Mouse (Mus musculus): ENCODE data around the gene Fam19a2. TPM values are rescaled to one million over a fixed set of nuclear protein-coding genes. Genes with fewer than 3 reads are reported as not detected.

Gene Fam19a2
- polyA plus RNA-seq, 2 experiments: 3.0 to 3.2 TPM

DNA sequence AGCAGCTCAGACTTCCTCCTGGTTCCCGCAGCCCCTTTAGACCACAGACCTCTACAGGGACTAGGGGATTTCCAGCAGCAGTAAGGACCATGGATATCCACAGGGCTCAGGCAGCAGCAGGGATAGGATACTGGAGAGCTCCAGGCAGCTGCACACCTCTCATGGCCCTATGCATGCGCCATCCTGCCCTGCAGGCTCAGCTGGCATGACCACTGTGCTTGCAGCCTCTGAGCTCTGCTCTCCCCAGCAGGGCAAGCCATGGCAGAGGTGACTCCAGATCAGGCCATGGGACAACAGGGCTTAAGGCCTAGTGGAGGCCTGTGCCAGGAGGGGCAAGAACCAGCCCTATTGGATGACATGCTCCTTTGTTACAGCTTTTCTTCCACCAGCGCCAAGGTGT lies 137.4 kb downstream of the Fam19a2 start:
- ATAC-seq (ENCODE audit: low FRiP score, low read depth) (no peak), DNase-seq (ENCODE audit: low spot score) (no peak)
- no peak overlapping the region for H3K9ac ChIP-seq (ENCODE audit: low read depth, low read length, severe bottlenecking)
- H3K27me3 ChIP-seq (ENCODE audit: control insufficient read depth, insufficient read depth, low read length): no peaks in the 10 kb centered on the region
- H3K4me3 ChIP-seq (replicated peaks; ENCODE audit: low read length): no peak overlapping the region
- H3K9me3 ChIP-seq (ENCODE audit: control insufficient read depth, low read length): peaks cover 5% of the 10 kb centered on the region; the same call in 1 of the 2 replicates
- no peak for TF ChIP-seq POLR2A (IDR thresholded peaks at IDR 0.05; ENCODE audit: borderline replicate concordance, extremely low read depth, insufficient read depth, insufficient read length)
- no peaks in the 10 kb centered on the region for H3K36me3 ChIP-seq (ENCODE audit: control insufficient read depth, insufficient read depth, low read length)
- 89% methylated on average over 3 of the region's 3 CpGs for WGBS
- no peaks in the 10 kb centered on the region for H3K4me1 ChIP-seq (ENCODE audit: control insufficient read depth, insufficient read depth, low read length)
- no peak overlapping the region for H3K4me2 ChIP-seq (replicated peaks; ENCODE audit: low read depth, low read length, severe bottlenecking)
- H3K27ac ChIP-seq (replicated peaks; ENCODE audit: low read depth, low read length): no peak overlapping the region

DNA sequence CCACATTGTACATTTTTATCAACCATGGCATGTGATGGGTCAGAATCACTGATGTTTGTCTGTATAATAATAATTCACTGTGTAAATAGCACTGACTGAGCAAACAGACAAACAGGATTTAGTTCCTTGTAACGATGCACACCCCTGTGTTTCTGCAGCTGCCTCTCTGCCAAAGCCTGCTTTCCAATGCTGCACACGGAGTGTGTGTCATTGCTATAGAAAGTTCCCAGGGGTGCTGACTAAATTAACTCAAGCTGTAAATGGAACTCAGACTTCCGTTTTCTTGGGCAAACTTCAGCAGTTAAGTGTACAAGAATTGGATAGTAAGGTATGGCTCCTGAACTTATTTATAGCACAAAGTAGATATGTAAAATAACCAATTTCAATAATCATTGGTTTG lies 138.7 kb downstream of the Fam19a2 start:
- H3K4me1 ChIP-seq (ENCODE audit: control insufficient read depth, insufficient read depth, low read length): no peaks in the 10 kb centered on the region
- H3K9ac ChIP-seq (ENCODE audit: low read depth, low read length, severe bottlenecking): no peak overlapping the region
- 29% methylated on average over 3 of the region's 3 CpGs for WGBS
- no peak overlapping the region for H3K4me2 ChIP-seq (replicated peaks; ENCODE audit: low read depth, low read length, severe bottlenecking)
- ATAC-seq (ENCODE audit: low FRiP score, low read depth) (no peak), DNase-seq (ENCODE audit: low spot score) (no peak)
- no peaks in the 10 kb centered on the region for H3K27me3 ChIP-seq (ENCODE audit: control insufficient read depth, insufficient read depth, low read length)
- no peaks in the 10 kb centered on the region for H3K36me3 ChIP-seq (ENCODE audit: control insufficient read depth, insufficient read depth, low read length)
- H3K27ac ChIP-seq (replicated peaks; ENCODE audit: low read depth, low read length): no peak overlapping the region
- H3K4me3 ChIP-seq (replicated peaks; ENCODE audit: low read length): no peak overlapping the region
- TF ChIP-seq POLR2A (IDR thresholded peaks at IDR 0.05; ENCODE audit: borderline replicate concordance, extremely low read depth, insufficient read depth, insufficient read length): no peak
- peaks cover 5% of the 10 kb centered on the region; the same call in 1 of the 2 replicates for H3K9me3 ChIP-seq (ENCODE audit: control insufficient read depth, low read length)

DNA sequence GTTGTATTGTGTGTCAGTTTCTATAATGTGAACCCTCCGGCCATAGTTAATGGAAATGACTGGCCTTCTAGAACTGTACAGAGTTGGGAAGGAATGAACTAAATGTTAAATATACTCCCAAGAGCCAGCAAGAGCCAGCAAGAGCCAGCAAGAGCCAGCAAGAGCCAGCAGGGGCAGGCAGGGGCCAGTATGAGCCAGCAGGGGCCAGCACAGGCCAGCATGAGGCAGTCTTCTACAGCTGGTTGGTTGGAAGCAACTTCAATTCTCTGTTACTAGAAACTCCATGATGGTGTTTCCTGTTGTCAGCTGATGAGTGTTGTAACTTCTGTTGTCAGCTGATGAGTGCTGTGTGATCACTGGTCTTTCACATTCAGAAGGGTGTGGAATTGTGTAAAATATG lies 151.2 kb downstream of the Fam19a2 start:
- DNase-seq (ENCODE audit: low spot score): no peak
- Histone ChIP-seq H3K27ac (replicated peaks; ENCODE audit: low read depth, low read length) (no peak overlapping the region), H3K4me1 (ENCODE audit: control insufficient read depth, insufficient read depth, low read length) (peaks cover 9% of the 10 kb centered on the region), H3K4me2 (replicated peaks; ENCODE audit: low read depth, low read length, severe bottlenecking) (no peak overlapping the region), H3K27me3 (ENCODE audit: control insufficient read depth, insufficient read depth, low read length) (no peaks in the 10 kb centered on the region), H3K4me3 (replicated peaks; ENCODE audit: low read length) (no peak overlapping the region), H3K9ac (ENCODE audit: low read depth, low read length, severe bottlenecking) (no peak overlapping the region), H3K36me3 (ENCODE audit: control insufficient read depth, insufficient read depth, low read length) (no peaks in the 10 kb centered on the region), H3K9me3 (ENCODE audit: control insufficient read depth, low read length) (no peaks in the 10 kb centered on the region)
- ATAC-seq (ENCODE audit: low FRiP score, low read depth): no peak
- no peak for TF ChIP-seq POLR2A (IDR thresholded peaks at IDR 0.05; ENCODE audit: borderline replicate concordance, extremely low read depth, insufficient read depth, insufficient read length)
- WGBS: 82% methylated on average over 1 of the region's 1 CpGs

DNA sequence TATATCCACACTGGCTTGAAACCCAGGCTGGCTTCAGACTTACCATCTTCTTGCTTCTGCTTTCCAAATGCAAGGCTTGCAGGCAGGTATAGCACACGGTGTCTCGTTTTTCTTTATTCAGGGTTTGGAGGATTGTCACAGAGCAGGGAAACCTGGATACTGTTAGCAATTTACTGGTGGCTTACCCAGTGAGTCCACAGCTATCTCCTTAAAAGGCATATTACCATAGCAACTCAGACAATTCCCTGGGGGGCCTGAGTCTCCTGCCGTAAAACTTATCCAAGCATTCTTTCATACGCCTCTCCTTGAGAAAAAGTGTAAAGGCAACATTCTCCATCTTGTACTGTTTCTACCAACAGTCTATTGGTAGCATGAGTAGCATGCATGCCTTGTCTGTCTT lies 152.2 kb downstream of the Fam19a2 start:
- Histone ChIP-seq H3K36me3 (ENCODE audit: control insufficient read depth, insufficient read depth, low read length) (no peaks in the 10 kb centered on the region), H3K9me3 (ENCODE audit: control insufficient read depth, low read length) (no peaks in the 10 kb centered on the region), H3K27me3 (ENCODE audit: control insufficient read depth, insufficient read depth, low read length) (no peaks in the 10 kb centered on the region), H3K27ac (replicated peaks; ENCODE audit: low read depth, low read length) (no peak overlapping the region), H3K4me2 (replicated peaks; ENCODE audit: low read depth, low read length, severe bottlenecking) (no peak overlapping the region), H3K9ac (ENCODE audit: low read depth, low read length, severe bottlenecking) (no peak overlapping the region), H3K4me1 (ENCODE audit: control insufficient read depth, insufficient read depth, low read length) (peaks cover 9% of the 10 kb centered on the region), H3K4me3 (replicated peaks; ENCODE audit: low read length) (no peak overlapping the region)
- TF ChIP-seq POLR2A (IDR thresholded peaks at IDR 0.05; ENCODE audit: borderline replicate concordance, extremely low read depth, insufficient read depth, insufficient read length): no peak
- no peak for ATAC-seq (ENCODE audit: low FRiP score, low read depth)
- peak; percentile 23 for DNase-seq (ENCODE audit: low spot score)
- 24% methylated on average over 4 of the region's 4 CpGs for WGBS

DNA sequence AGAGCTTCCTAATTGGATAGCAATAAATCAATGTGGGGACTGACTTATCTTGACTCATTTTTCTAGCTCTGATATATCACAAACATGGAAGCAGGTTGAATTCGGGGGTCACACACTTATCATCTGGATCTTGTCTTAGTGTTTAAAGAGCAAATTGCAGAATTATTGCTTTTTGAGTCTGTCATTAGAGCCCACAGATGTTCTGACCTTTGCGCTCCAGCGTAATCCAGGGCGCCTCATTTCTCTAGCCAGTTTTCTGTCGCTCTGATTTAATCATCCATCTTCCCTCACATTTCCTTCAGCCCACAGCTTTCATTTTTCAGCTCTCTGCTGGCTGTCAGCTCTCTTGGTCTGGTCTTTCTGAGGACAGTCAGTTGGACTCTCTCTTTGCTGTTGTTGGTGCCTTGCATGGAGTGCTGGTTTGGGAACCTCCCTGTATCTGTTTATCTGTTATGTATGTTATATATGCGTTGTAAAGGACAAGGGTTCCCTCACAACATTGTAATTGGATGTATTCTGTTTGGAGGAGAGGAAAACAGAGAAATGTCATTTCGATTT lies 154.9 kb downstream of the Fam19a2 start:
- H3K9ac ChIP-seq (ENCODE audit: low read depth, low read length, severe bottlenecking): no peak overlapping the region
- H3K36me3 ChIP-seq (ENCODE audit: control insufficient read depth, insufficient read depth, low read length): no peaks in the 10 kb centered on the region
- no peak overlapping the region for H3K27ac ChIP-seq (replicated peaks; ENCODE audit: low read depth, low read length)
- H3K27me3 ChIP-seq (ENCODE audit: control insufficient read depth, insufficient read depth, low read length): no peaks in the 10 kb centered on the region
- no peaks in the 10 kb centered on the region for H3K9me3 ChIP-seq (ENCODE audit: control insufficient read depth, low read length)
- ATAC-seq (ENCODE audit: low FRiP score, low read depth) (no peak), DNase-seq (ENCODE audit: low spot score) (no peak)
- 49% methylated on average over 7 of the region's 7 CpGs for WGBS
- H3K4me1 ChIP-seq (ENCODE audit: control insufficient read depth, insufficient read depth, low read length): peaks cover 9% of the 10 kb centered on the region
- no peak overlapping the region for H3K4me2 ChIP-seq (replicated peaks; ENCODE audit: low read depth, low read length, severe bottlenecking)
- TF ChIP-seq POLR2A (IDR thresholded peaks at IDR 0.05; ENCODE audit: borderline replicate concordance, extremely low read depth, insufficient read depth, insufficient read length): no peak
- no peak overlapping the region for H3K4me3 ChIP-seq (replicated peaks; ENCODE audit: low read length)

DNA sequence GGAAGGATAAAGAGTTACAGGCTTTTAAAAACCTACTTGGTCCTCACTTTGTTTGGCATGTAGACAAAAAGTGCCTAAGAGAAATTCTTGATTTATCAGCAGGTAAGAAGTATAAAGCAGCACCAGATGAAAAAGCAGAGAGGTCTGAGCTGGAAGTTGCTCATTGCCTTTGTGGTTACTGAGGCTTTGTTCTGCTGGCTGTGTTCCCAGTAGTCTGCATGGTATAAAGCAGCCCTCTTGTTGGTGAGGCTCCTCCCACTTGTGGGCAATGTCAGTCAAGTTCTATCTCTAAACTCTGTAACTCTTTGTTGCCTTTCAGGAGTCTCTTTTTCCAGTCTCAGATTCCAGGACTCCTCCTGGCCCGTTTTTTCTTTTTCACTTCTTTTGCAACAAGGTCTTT lies 156.5 kb downstream of the Fam19a2 start:
- Histone ChIP-seq H3K27ac (replicated peaks; ENCODE audit: low read depth, low read length) (no peak overlapping the region), H3K36me3 (ENCODE audit: control insufficient read depth, insufficient read depth, low read length) (no peaks in the 10 kb centered on the region), H3K4me3 (replicated peaks; ENCODE audit: low read length) (no peak overlapping the region), H3K9me3 (ENCODE audit: control insufficient read depth, low read length) (no peaks in the 10 kb centered on the region), H3K27me3 (ENCODE audit: control insufficient read depth, insufficient read depth, low read length) (no peaks in the 10 kb centered on the region), H3K4me2 (replicated peaks; ENCODE audit: low read depth, low read length, severe bottlenecking) (no peak overlapping the region), H3K4me1 (ENCODE audit: control insufficient read depth, insufficient read depth, low read length) (peaks cover 9% of the 10 kb centered on the region), H3K9ac (ENCODE audit: low read depth, low read length, severe bottlenecking) (no peak overlapping the region)
- no peak; the same call in 1 of the 2 replicates for ATAC-seq (ENCODE audit: low FRiP score, low read depth)
- DNase-seq (ENCODE audit: low spot score): peak; percentile 46
- no peak for TF ChIP-seq POLR2A (IDR thresholded peaks at IDR 0.05; ENCODE audit: borderline replicate concordance, extremely low read depth, insufficient read depth, insufficient read length)
- WGBS: 92% methylated on average over 1 of the region's 1 CpGs

Measured in limb, embryonic 14.5 days (tissue).